In the genomic region with DNA sequence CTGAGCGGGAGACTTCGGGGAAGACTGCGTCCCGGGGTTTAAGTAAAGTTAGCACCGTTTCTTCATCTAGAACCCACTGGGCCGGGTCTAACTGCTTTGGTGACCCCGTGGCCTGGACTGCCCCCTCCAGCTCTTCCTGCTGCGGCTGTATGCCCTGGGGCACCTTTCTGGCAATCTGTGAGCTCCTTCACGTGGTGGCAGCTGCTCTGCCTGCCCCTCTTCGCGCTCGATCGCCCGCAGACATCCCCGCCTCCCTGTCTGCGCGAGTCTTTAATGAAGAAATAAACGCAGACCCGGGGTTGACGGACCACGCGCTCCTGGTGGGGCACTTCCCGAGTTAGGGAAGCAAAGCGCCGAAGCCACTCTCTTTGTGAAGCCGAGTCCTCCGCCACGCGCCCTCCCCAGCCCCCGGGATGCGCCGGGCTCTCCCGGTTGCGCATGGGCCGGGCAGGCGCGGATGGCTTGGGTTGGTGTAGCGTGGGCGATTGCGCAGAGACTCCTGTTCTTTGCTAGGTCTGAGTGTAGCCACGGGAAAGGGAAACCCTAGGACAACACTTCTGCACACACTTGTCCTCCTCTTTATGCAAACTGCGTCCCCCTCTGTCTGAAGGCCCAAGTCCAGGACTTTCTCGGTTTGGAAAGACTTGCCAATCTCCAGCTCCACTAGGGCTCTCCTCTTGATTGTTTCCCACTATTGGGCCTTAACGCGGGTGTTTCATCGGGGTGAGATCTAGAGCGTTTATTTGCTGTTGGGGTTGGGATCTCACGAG, we compare ENCODE assay signal across 8 mouse cellular contexts. TPM values are rescaled to one million over a fixed set of nuclear protein-coding genes. Genes with fewer than 3 reads are reported as not detected.
DNase-seq lines count a peak whose midpoint lies in the region; ATAC-seq and TF ChIP-seq lines count a peak whose summit lies in the region.

No protein-coding gene starts in this region.

- H3K4me3 ChIP-seq in megakaryocyte, embryonic 14.5 days (replicated peaks) = peak overlapping the region; percentile 86
- H3K4me3 ChIP-seq in embryonic facial prominence, embryonic 14.5 days (ENCODE audit: low read depth, low read length) = peak overlapping the region; percentile 69
- peak overlapping the region; percentile 73 for H3K4me3 ChIP-seq in hindbrain, embryonic 13.5 days
- H3K4me3 ChIP-seq in midbrain, embryonic 12.5 days = peak overlapping the region; percentile 73
- H3K4me3 ChIP-seq in testis, adult 2 months (ENCODE audit: control insufficient read depth, low read depth, low read length) = peak overlapping the region; percentile 59

- 2% methylated on average over 38 of the region's 48 CpGs for WGBS in embryonic facial prominence, embryonic 14.5 days
- under 1% methylated on average over 48 of the region's 48 CpGs for WGBS in hindbrain, embryonic 13.5 days
- under 1% methylated on average over 48 of the region's 48 CpGs for WGBS in midbrain, embryonic 12.5 days

- H3K36me3 ChIP-seq in megakaryocyte, embryonic 14.5 days (replicated peaks; ENCODE audit: low read length) = no peaks in the 10 kb centered on the region
- H3K36me3 ChIP-seq in embryonic facial prominence, embryonic 14.5 days (ENCODE audit: control insufficient read depth, insufficient read depth, low read length) = no peaks in the 10 kb centered on the region
- no peaks in the 10 kb centered on the region for H3K36me3 ChIP-seq in hindbrain, embryonic 13.5 days
- H3K36me3 ChIP-seq in midbrain, embryonic 12.5 days = no peaks in the 10 kb centered on the region
- H3K36me3 ChIP-seq in testis, adult 2 months (ENCODE audit: control insufficient read depth, insufficient read depth, low read length) = no peaks in the 10 kb centered on the region

- H3K4me2 ChIP-seq in embryonic facial prominence, embryonic 14.5 days (ENCODE audit: low read depth, low read length) = peak overlapping the region; percentile 96
- H3K4me2 ChIP-seq in hindbrain, embryonic 13.5 days = peak overlapping the region; percentile 79
- peak overlapping the region; percentile 97 for H3K4me2 ChIP-seq in midbrain, embryonic 12.5 days (replicated peaks)

- H3K4me1 ChIP-seq in megakaryocyte, embryonic 14.5 days = peaks cover 40% of the 10 kb centered on the region
- H3K4me1 ChIP-seq in embryonic facial prominence, embryonic 14.5 days (ENCODE audit: control insufficient read depth, insufficient read depth, low read length) = peaks cover 21% of the 10 kb centered on the region
- H3K4me1 ChIP-seq in hindbrain, embryonic 13.5 days (replicated peaks) = peaks cover 38% of the 10 kb centered on the region
- peaks cover 43% of the 10 kb centered on the region for H3K4me1 ChIP-seq in midbrain, embryonic 12.5 days
- peaks cover 19% of the 10 kb centered on the region for H3K4me1 ChIP-seq in testis, adult 2 months (ENCODE audit: control insufficient read depth, insufficient read depth, low read length)

- TF ChIP-seq CTCF in testis, adult 2 months (IDR thresholded peaks at IDR 0.05; ENCODE audit: control insufficient read depth, insufficient read depth, insufficient replicate concordance, low read depth, low read length) = no peak

- no peak for ATAC-seq in megakaryocyte, adult 5-6 weeks (ENCODE audit: poor library complexity, severe bottlenecking)
- 0 out of 2 replicates have a peak, but pooled peaks have one; percentile 2 for ATAC-seq in embryonic facial prominence, embryonic 14.5 days (ENCODE audit: low read depth)
- peak; percentile 19 for ATAC-seq in hindbrain, embryonic 13.5 days (ENCODE audit: low FRiP score)
- peak; percentile 3; the same call in 1 of the 2 replicates for ATAC-seq in midbrain, embryonic 12.5 days (ENCODE audit: low FRiP score, low read depth)
- ATAC-seq in cerebellum, adult (ENCODE audit: insufficient number of reproducible peaks, low FRiP score, low TSS enrichment) = no peak

- peaks cover 42% of the 10 kb centered on the region for H3K27me3 ChIP-seq in megakaryocyte, embryonic 14.5 days (replicated peaks)
- peaks cover 19% of the 10 kb centered on the region for H3K27me3 ChIP-seq in embryonic facial prominence, embryonic 14.5 days (replicated peaks; ENCODE audit: control insufficient read depth, insufficient read depth, low read length)
- no peaks in the 10 kb centered on the region for H3K27me3 ChIP-seq in hindbrain, embryonic 13.5 days
- H3K27me3 ChIP-seq in midbrain, embryonic 12.5 days = peaks cover 29% of the 10 kb centered on the region
- no peaks in the 10 kb centered on the region for H3K27me3 ChIP-seq in testis, adult 2 months (ENCODE audit: control insufficient read depth, insufficient read depth, low read length)

- TF ChIP-seq POLR2A in testis, adult 2 months (IDR thresholded peaks at IDR 0.05; ENCODE audit: control insufficient read depth, low read depth, low read length) = no peak

- no peak overlapping the region; the same call in 1 of the 2 replicates for H3K27ac ChIP-seq in embryonic facial prominence, embryonic 14.5 days (replicated peaks; ENCODE audit: low read depth, low read length)
- H3K27ac ChIP-seq in hindbrain, embryonic 13.5 days = peak overlapping the region; percentile 66
- peak overlapping the region; percentile 52; the same call in 1 of the 2 replicates for H3K27ac ChIP-seq in midbrain, embryonic 12.5 days (replicated peaks)
- no peak overlapping the region for H3K27ac ChIP-seq in testis, adult 2 months (ENCODE audit: control insufficient read depth, insufficient read depth, low read depth, low read length)

- no peaks in the 10 kb centered on the region for H3K9me3 ChIP-seq in megakaryocyte, embryonic 14.5 days
- H3K9me3 ChIP-seq in embryonic facial prominence, embryonic 14.5 days (ENCODE audit: control insufficient read depth, low read length) = no peaks in the 10 kb centered on the region
- no peaks in the 10 kb centered on the region for H3K9me3 ChIP-seq in hindbrain, embryonic 13.5 days
- H3K9me3 ChIP-seq in midbrain, embryonic 12.5 days = no peaks in the 10 kb centered on the region

- H3K9ac ChIP-seq in embryonic facial prominence, embryonic 14.5 days (ENCODE audit: low read depth, low read length) = peak overlapping the region; percentile 74
- peak overlapping the region; percentile 88 for H3K9ac ChIP-seq in hindbrain, embryonic 13.5 days
- peak overlapping the region; percentile 78 for H3K9ac ChIP-seq in midbrain, embryonic 12.5 days (replicated peaks)

- no peak for DNase-seq in embryonic facial prominence, embryonic 14.5 days (ENCODE audit: low spot score)
- DNase-seq in layer of hippocampus, postnatal 14 days (ENCODE audit: low spot score in 2 of 2) = peak; percentile 21 to 39

RNA-seq across cellular contexts. Expression of a gene that starts 3.1 kb away (rescaled TPM):
- 0.02 TPM in 1 of 2 replicates, not detected in the other for polyA plus RNA-seq in megakaryocyte, embryonic 14.5 days (2012; ENCODE audit: insufficient read depth, low replicate concordance)
- total RNA-seq in megakaryocyte, adult 5-6 weeks (2015) = not detected in 2 replicates
- total RNA-seq in megakaryocyte, adult 5-6 weeks (2017) = under 0.01 TPM in 1 of 2 replicates, not detected in the other
- polyA plus RNA-seq in embryonic facial prominence, embryonic 14.5 days (2014; fragmentation: Nextera tagmentation; extraction: Ambion mirVana) = 27.0 and 27.6 TPM in 2 replicates
- polyA plus RNA-seq in hindbrain, embryonic 13.5 days (2015; fragmentation: Nextera tagmentation; extraction: Ambion mirVana) = 39.8 and 41.8 TPM in 2 replicates
- total RNA-seq in layer of hippocampus, postnatal 14 days (2021) = 10 to 100 TPM; 52.7 to 53.9 TPM
- 48.3 and 56.9 TPM in 2 replicates for polyA plus RNA-seq in midbrain, embryonic 12.5 days (2016; fragmentation: Nextera tagmentation; extraction: Ambion mirVana)
- polyA plus RNA-seq in testis, adult 2 months (2012; rRNA removed) = 1.1 and 1.5 TPM in 2 replicates

Comparison
In these comparisons a context has a peak if more than half of its experiments do, and no peak if none do; other contexts are left out.
1. ATAC-seq: peak in embryonic facial prominence, embryonic 14.5 days (single experiment), hindbrain, embryonic 13.5 days (single experiment) and midbrain, embryonic 12.5 days (single experiment); none in megakaryocyte, adult 5-6 weeks (single experiment) and cerebellum, adult (single experiment).
2. H3K27ac ChIP-seq: peak in hindbrain, embryonic 13.5 days (single experiment) and midbrain, embryonic 12.5 days (single experiment); none in embryonic facial prominence, embryonic 14.5 days (single experiment) and testis, adult 2 months (single experiment).
3. RNA of a gene that starts 3.1 kb away (polyA plus RNA-seq): 48.3 to 56.9 TPM in midbrain, embryonic 12.5 days, 39.8 to 41.8 TPM in hindbrain, embryonic 13.5 days and 27.0 to 27.6 TPM in embryonic facial prominence, embryonic 14.5 days; 1.1 to 1.5 TPM in testis, adult 2 months and 0.02 TPM in megakaryocyte, embryonic 14.5 days; every median in the first group is over 10 times any median in the second.
4. Peak in every context shown above with its lines, with median percentiles within 50 percentile points of each other: H3K4me3 ChIP-seq, H3K4me2 ChIP-seq and H3K9ac ChIP-seq.